Mouse (Mus musculus): ENCODE data around the gene Whamm. TPM values are rescaled to one million over a fixed set of nuclear protein-coding genes. Genes with fewer than 3 reads are reported as not detected.

Whamm gene
- polyA plus RNA-seq, 1 experiment from 2014 or later = 9.9 TPM

- no peak overlapping the region for H3K4me3 ChIP-seq (replicated peaks; ENCODE audit: low read depth, low read length)
- peaks cover 13% of the 10 kb centered on the region; the same call in 1 of the 2 replicates for H3K4me1 ChIP-seq (ENCODE audit: control insufficient read depth, insufficient read depth, low read length)
- no peak overlapping the region for H3K9ac ChIP-seq (replicated peaks; ENCODE audit: low read length)
- no peaks in the 10 kb centered on the region for H3K9me3 ChIP-seq (ENCODE audit: control insufficient read depth, low read length)
- no peak overlapping the region for H3K27ac ChIP-seq (replicated peaks; ENCODE audit: low read depth, low read length)
- no peaks in the 10 kb centered on the region for H3K36me3 ChIP-seq (ENCODE audit: control insufficient read depth, insufficient read depth, low read length)
- DNase-seq = no peak
- no peak overlapping the region for H3K4me2 ChIP-seq (ENCODE audit: low read length)
- ATAC-seq (ENCODE audit: low FRiP score, low TSS enrichment) = no peak
- no peaks in the 10 kb centered on the region for H3K27me3 ChIP-seq (ENCODE audit: control insufficient read depth, insufficient read depth, low read length)
- 66% methylated on average over 1 of the region's 1 CpGs for WGBS
Measured at GRCm38 (mm10) chr7:81540999-81541398, 30.1 kb upstream of the Whamm start.

GRCm38 (mm10) chr7:81541924-81542524 lies 29.0 kb upstream of the Whamm start:
- no peaks in the 10 kb centered on the region for H3K36me3 ChIP-seq (ENCODE audit: control insufficient read depth, insufficient read depth, low read length)
- H3K4me2 ChIP-seq (ENCODE audit: low read length) = no peak overlapping the region
- H3K9me3 ChIP-seq (ENCODE audit: control insufficient read depth, low read length) = no peaks in the 10 kb centered on the region
- ATAC-seq (ENCODE audit: low FRiP score, low TSS enrichment) = no peak
- no peak overlapping the region for H3K4me3 ChIP-seq (replicated peaks; ENCODE audit: low read depth, low read length)
- WGBS = 85% methylated on average over 7 of the region's 7 CpGs
- peaks cover 13% of the 10 kb centered on the region; the same call in 1 of the 2 replicates for H3K4me1 ChIP-seq (ENCODE audit: control insufficient read depth, insufficient read depth, low read length)
- no peak overlapping the region for H3K27ac ChIP-seq (replicated peaks; ENCODE audit: low read depth, low read length)
- no peak overlapping the region for H3K9ac ChIP-seq (replicated peaks; ENCODE audit: low read length)
- no peaks in the 10 kb centered on the region for H3K27me3 ChIP-seq (ENCODE audit: control insufficient read depth, insufficient read depth, low read length)
- no peak for DNase-seq

GRCm38 (mm10) chr7:81542934-81543333 lies 28.1 kb upstream of the Whamm start:
- Histone ChIP-seq H3K4me1 (ENCODE audit: control insufficient read depth, insufficient read depth, low read length) (peaks cover 13% of the 10 kb centered on the region; the same call in 1 of the 2 replicates), H3K27me3 (ENCODE audit: control insufficient read depth, insufficient read depth, low read length) (no peaks in the 10 kb centered on the region), H3K4me3 (replicated peaks; ENCODE audit: low read depth, low read length) (no peak overlapping the region), H3K36me3 (ENCODE audit: control insufficient read depth, insufficient read depth, low read length) (no peaks in the 10 kb centered on the region), H3K9me3 (ENCODE audit: control insufficient read depth, low read length) (no peaks in the 10 kb centered on the region), H3K4me2 (ENCODE audit: low read length) (no peak overlapping the region), H3K9ac (replicated peaks; ENCODE audit: low read length) (no peak overlapping the region), H3K27ac (replicated peaks; ENCODE audit: low read depth, low read length) (no peak overlapping the region)
- ATAC-seq (ENCODE audit: low FRiP score, low TSS enrichment) (no peak), DNase-seq (no peak)
- 83% methylated on average over 8 of the region's 8 CpGs for WGBS

- no peaks in the 10 kb centered on the region for H3K27me3 ChIP-seq (ENCODE audit: control insufficient read depth, insufficient read depth, low read length)
- no peak overlapping the region for H3K27ac ChIP-seq (replicated peaks; ENCODE audit: low read depth, low read length)
- no peak overlapping the region for H3K4me2 ChIP-seq (ENCODE audit: low read length)
- H3K4me1 ChIP-seq (ENCODE audit: control insufficient read depth, insufficient read depth, low read length) = no peaks in the 10 kb centered on the region
- no peak overlapping the region for H3K9ac ChIP-seq (replicated peaks; ENCODE audit: low read length)
- no peaks in the 10 kb centered on the region for H3K9me3 ChIP-seq (ENCODE audit: control insufficient read depth, low read length)
- 62% methylated on average over 11 of the region's 11 CpGs for WGBS
- DNase-seq (no peak), ATAC-seq (ENCODE audit: low FRiP score, low TSS enrichment) (no peak)
- H3K36me3 ChIP-seq (ENCODE audit: control insufficient read depth, insufficient read depth, low read length) = no peaks in the 10 kb centered on the region
- H3K4me3 ChIP-seq (replicated peaks; ENCODE audit: low read depth, low read length) = no peak overlapping the region
Measured at GRCm38 (mm10) chr7:81548864-81549263, 22.2 kb upstream of the Whamm start.

- WGBS = 45% methylated on average over 4 of the region's 4 CpGs
- no peak overlapping the region for H3K27ac ChIP-seq (replicated peaks; ENCODE audit: low read depth, low read length)
Measured at GRCm38 (mm10) chr7:81553589-81553988, 17.5 kb upstream of the Whamm start.

GRCm38 (mm10) chr7:81554369-81554768 lies 16.7 kb upstream of the Whamm start:
- Histone ChIP-seq H3K4me2 (ENCODE audit: low read length) (no peak overlapping the region), H3K27ac (replicated peaks; ENCODE audit: low read depth, low read length) (no peak overlapping the region), H3K36me3 (ENCODE audit: control insufficient read depth, insufficient read depth, low read length) (no peaks in the 10 kb centered on the region), H3K27me3 (ENCODE audit: control insufficient read depth, insufficient read depth, low read length) (no peaks in the 10 kb centered on the region), H3K9ac (replicated peaks; ENCODE audit: low read length) (no peak overlapping the region), H3K4me1 (ENCODE audit: control insufficient read depth, insufficient read depth, low read length) (no peaks in the 10 kb centered on the region), H3K4me3 (replicated peaks; ENCODE audit: low read depth, low read length) (no peak overlapping the region), H3K9me3 (ENCODE audit: control insufficient read depth, low read length) (no peaks in the 10 kb centered on the region)
- peak; percentile 50 for DNase-seq
- 83% methylated on average over 2 of the region's 2 CpGs for WGBS
- ATAC-seq (ENCODE audit: low FRiP score, low TSS enrichment) = no peak

More at GRCm38 (mm10) chr7:81553589-81553988, 17.5 kb upstream of the Whamm start:
- H3K27me3 ChIP-seq (ENCODE audit: control insufficient read depth, insufficient read depth, low read length) = no peaks in the 10 kb centered on the region
- H3K36me3 ChIP-seq (ENCODE audit: control insufficient read depth, insufficient read depth, low read length) = no peaks in the 10 kb centered on the region
- ATAC-seq (ENCODE audit: low FRiP score, low TSS enrichment) (no peak), DNase-seq (peak; percentile 47)
- H3K4me3 ChIP-seq (replicated peaks; ENCODE audit: low read depth, low read length) = no peak overlapping the region
- H3K4me1 ChIP-seq (ENCODE audit: control insufficient read depth, insufficient read depth, low read length) = no peaks in the 10 kb centered on the region
- no peak overlapping the region for H3K9ac ChIP-seq (replicated peaks; ENCODE audit: low read length)
- H3K4me2 ChIP-seq (ENCODE audit: low read length) = no peak overlapping the region
- H3K9me3 ChIP-seq (ENCODE audit: control insufficient read depth, low read length) = no peaks in the 10 kb centered on the region

- H3K27me3 ChIP-seq (ENCODE audit: control insufficient read depth, insufficient read depth, low read length) = no peaks in the 10 kb centered on the region
- H3K4me2 ChIP-seq (ENCODE audit: low read length) = no peak overlapping the region
- no peak overlapping the region for H3K27ac ChIP-seq (replicated peaks; ENCODE audit: low read depth, low read length)
- no peak overlapping the region for H3K9ac ChIP-seq (replicated peaks; ENCODE audit: low read length)
- ATAC-seq (ENCODE audit: low FRiP score, low TSS enrichment) (no peak), DNase-seq (no peak)
- WGBS = 92% methylated on average over 4 of the region's 4 CpGs
- H3K36me3 ChIP-seq (ENCODE audit: control insufficient read depth, insufficient read depth, low read length) = no peaks in the 10 kb centered on the region
- no peaks in the 10 kb centered on the region for H3K4me1 ChIP-seq (ENCODE audit: control insufficient read depth, insufficient read depth, low read length)
- no peak overlapping the region for H3K4me3 ChIP-seq (replicated peaks; ENCODE audit: low read depth, low read length)
- no peaks in the 10 kb centered on the region for H3K9me3 ChIP-seq (ENCODE audit: control insufficient read depth, low read length)
Measured at GRCm38 (mm10) chr7:81556839-81557238, 14.2 kb upstream of the Whamm start.

- ATAC-seq (ENCODE audit: low FRiP score, low TSS enrichment) = no peak
Measured at GRCm38 (mm10) chr7:81557252-81557984, 13.6 kb upstream of the Whamm start.

GRCm38 (mm10) chr7:81557985-81558360 lies 13.1 kb upstream of the Whamm start:
- WGBS = 82% methylated on average over 4 of the region's 4 CpGs
- Histone ChIP-seq H3K4me2 (ENCODE audit: low read length) (no peak overlapping the region), H3K36me3 (ENCODE audit: control insufficient read depth, insufficient read depth, low read length) (no peaks in the 10 kb centered on the region), H3K4me1 (ENCODE audit: control insufficient read depth, insufficient read depth, low read length) (no peaks in the 10 kb centered on the region), H3K9ac (replicated peaks; ENCODE audit: low read length) (no peak overlapping the region), H3K4me3 (replicated peaks; ENCODE audit: low read depth, low read length) (no peak overlapping the region), H3K9me3 (ENCODE audit: control insufficient read depth, low read length) (no peaks in the 10 kb centered on the region), H3K27ac (replicated peaks; ENCODE audit: low read depth, low read length) (no peak overlapping the region), H3K27me3 (ENCODE audit: control insufficient read depth, insufficient read depth, low read length) (no peaks in the 10 kb centered on the region)
- ATAC-seq (ENCODE audit: low FRiP score, low TSS enrichment) (no peak), DNase-seq (no peak)

More at GRCm38 (mm10) chr7:81557252-81557984, 13.6 kb upstream of the Whamm start:
- H3K4me2 ChIP-seq (ENCODE audit: low read length) = no peak overlapping the region
- no peaks in the 10 kb centered on the region for H3K4me1 ChIP-seq (ENCODE audit: control insufficient read depth, insufficient read depth, low read length)
- H3K4me3 ChIP-seq (replicated peaks; ENCODE audit: low read depth, low read length) = no peak overlapping the region
- no peaks in the 10 kb centered on the region for H3K27me3 ChIP-seq (ENCODE audit: control insufficient read depth, insufficient read depth, low read length)
- H3K27ac ChIP-seq (replicated peaks; ENCODE audit: low read depth, low read length) = no peak overlapping the region
- WGBS = 82% methylated on average over 7 of the region's 7 CpGs
- no peaks in the 10 kb centered on the region for H3K36me3 ChIP-seq (ENCODE audit: control insufficient read depth, insufficient read depth, low read length)
- DNase-seq = no peak
- no peaks in the 10 kb centered on the region for H3K9me3 ChIP-seq (ENCODE audit: control insufficient read depth, low read length)
- H3K9ac ChIP-seq (replicated peaks; ENCODE audit: low read length) = no peak overlapping the region

All from midbrain, embryonic 14.5 days (tissue).